Mouse (Mus musculus): ENCODE measurements around the gene Nrm.

Gene Nrm

GRCm38 (mm10) chr17:35905587-35905986 lies 44.5 kb downstream of the Nrm start:
- no peak for DNase-seq (ENCODE audit: low spot score in 2 of 2)

GRCm38 (mm10) chr17:35907609-35908008 lies 46.5 kb downstream of the Nrm start:
- no peak for DNase-seq (ENCODE audit: low spot score in 2 of 2)

- no peak for DNase-seq (ENCODE audit: low spot score in 2 of 2)
Measured at GRCm38 (mm10) chr17:35909186-35909918, 48.2 kb downstream of the Nrm start.

- peak; percentile 93 for DNase-seq (ENCODE audit: low spot score in 2 of 2)
Measured at GRCm38 (mm10) chr17:35909919-35910369, 48.8 kb downstream of the Nrm start, which contains the start of gene Atat1. Gene Atat1, minus strand, starts transcription at chr17:35910075.

GRCm38 (mm10) chr17:35914975-35915374 lies 53.9 kb downstream of the Nrm start:
- no peak for DNase-seq (ENCODE audit: low spot score in 2 of 2)

Data from frontal cortex, postnatal 10 days (tissue).